Mouse (Mus musculus) C2C12 (cell line): ENCODE results near the gene Slc10a4.

Experiments
- CEBPB ChIP-seq: IDR thresholded peaks from one replicate; pipeline ENCODE4 v1.6.1; 2011; ENCODE audit warnings: low read depth, mild to moderate bottlenecking, control low read depth, moderate library complexity
- CTCF ChIP-seq: IDR thresholded peaks from one replicate; pipeline ENCODE4 v1.5.1; 2011; ENCODE audit not compliant: control insufficient read depth, insufficient read depth, insufficient read length
- FOSL1 ChIP-seq: IDR thresholded peaks from one replicate; pipeline ENCODE4 v1.8.0; 2011; ENCODE audit warnings: mild to moderate bottlenecking, low read length; ENCODE audit not compliant: poor library complexity, insufficient read depth, severe bottlenecking
- MAX ChIP-seq: IDR thresholded peaks from one replicate; pipeline ENCODE4 v1.6.1; 2011; ENCODE audit warnings: mild to moderate bottlenecking, control low read depth
- MYOD1 ChIP-seq: IDR thresholded peaks from one replicate; pipeline ENCODE4 v1.6.1; 2011; ENCODE audit warnings: low read depth; ENCODE audit not compliant: control insufficient read depth, insufficient read length
- MYOG ChIP-seq: IDR thresholded peaks from one replicate; pipeline ENCODE4 v1.6.1; 2011; ENCODE audit not compliant: control insufficient read depth, insufficient read length; ENCODE audit errors: extremely low read depth
- USF1 ChIP-seq: IDR thresholded peaks from one replicate; pipeline ENCODE4 v1.6.1; 2011; ENCODE audit warnings: low read depth, mild to moderate bottlenecking, control low read depth, moderate library complexity

DNA sequence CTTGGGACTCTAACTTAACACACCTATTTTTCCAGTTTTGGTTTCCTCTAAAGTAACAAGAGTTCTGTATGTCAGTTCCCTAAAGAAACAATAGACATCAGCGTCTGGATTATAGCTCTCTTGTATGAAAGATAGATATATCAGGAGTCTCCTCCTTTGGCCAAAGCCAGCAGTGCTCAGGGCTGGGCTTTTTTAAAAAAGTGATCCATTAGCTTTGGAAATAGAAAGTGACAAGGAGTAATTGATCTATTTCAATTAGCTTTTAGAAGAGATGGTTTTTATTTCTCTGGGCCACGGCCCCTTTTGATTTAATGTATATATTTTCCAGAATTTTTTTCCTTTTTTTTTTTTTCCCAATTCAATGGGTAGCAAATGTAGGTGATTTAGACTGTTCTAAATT, 11.8 kb upstream of the Slc10a4 start:
- TF ChIP-seq CTCF (no peak), FOSL1 (no peak), CEBPB (no peak), MAX (no peak), MYOG (no peak), USF1 (no peak), MYOD1 (no peak)
